Mouse (Mus musculus) liver, embryonic 14 days (tissue): ENCODE measurements around the gene Gaa. TPM values are rescaled to one million over a fixed set of nuclear protein-coding genes. Genes with fewer than 3 reads are reported as not detected.

Source experiments
- polyA plus RNA-seq: library from polyadenylated mRNA; depleted of rRNA; stranded (reverse); fragments of >200 nt; gene quantifications from 2 replicates; pipeline ENCODE4 v1.2.3, GENCODE M21; 2012; rRNA removed

Gene Gaa
- 12.8 and 14.2 TPM in 2 replicates for polyA plus RNA-seq

GRCm38 (mm10) chr11:119267768-119268556 is at the start of gene Gaa:
Gaa (plus strand) TSS chr11:119267887.

GRCm38 (mm10) chr11:119228091-119228781 is 39.5 kb upstream of the Gaa start, which contains the start of the genes Tbc1d16 and Ccdc40:
Tbc1d16 (minus strand) TSS chr11:119228499.
Ccdc40 (plus strand) TSS chr11:119228572.

GRCm38 (mm10) chr11:119299391-119300245 is 31.9 kb downstream of the Gaa start, which contains the start of gene Eif4a3:
Eif4a3 (minus strand) TSS chr11:119300089.

GRCm38 (mm10) chr11:119307658-119307867 is 39.9 kb downstream of the Gaa start, which contains the start of gene Card14:
Card14 (plus strand) TSS chr11:119307768.

Other genes starting within 250 kb of the Gaa start
- 1.4 and 1.8 TPM in 2 replicates for gene Cbx2, start 244.9 kb upstream of the Gaa start, polyA plus RNA-seq
- 0.60 and 0.61 TPM in 2 replicates for gene Cbx8, start 226.9 kb upstream of the Gaa start, polyA plus RNA-seq
- gene Cbx4, start 181.7 kb upstream of the Gaa start, polyA plus RNA-seq = 2.5 and 2.9 TPM in 2 replicates
- 0.97 and 0.99 TPM in 2 replicates for gene Tbc1d16, start 39.4 kb upstream of the Gaa start, polyA plus RNA-seq
- gene Ccdc40, start 39.3 kb upstream of the Gaa start, polyA plus RNA-seq = 0.61 and 0.63 TPM in 2 replicates
- 102 and 104 TPM in 2 replicates for gene Eif4a3, start 32.2 kb downstream of the Gaa start, polyA plus RNA-seq
- 0.18 and 0.22 TPM in 2 replicates for gene Card14, start 39.9 kb downstream of the Gaa start, polyA plus RNA-seq
- gene Sgsh, start 87.6 kb downstream of the Gaa start, polyA plus RNA-seq = 0.94 and 1.1 TPM in 2 replicates
- gene Slc26a11, start 87.7 kb downstream of the Gaa start, polyA plus RNA-seq = 0.88 and 1.4 TPM in 2 replicates
- gene Rnf213, start 125.2 kb downstream of the Gaa start, polyA plus RNA-seq = 8.1 and 13.4 TPM in 2 replicates
- 4.1 and 4.8 TPM in 2 replicates for gene Endov, start 223.5 kb downstream of the Gaa start, polyA plus RNA-seq